24 mouse cellular contexts compared by ENCODE assay signal in the genomic region with DNA sequence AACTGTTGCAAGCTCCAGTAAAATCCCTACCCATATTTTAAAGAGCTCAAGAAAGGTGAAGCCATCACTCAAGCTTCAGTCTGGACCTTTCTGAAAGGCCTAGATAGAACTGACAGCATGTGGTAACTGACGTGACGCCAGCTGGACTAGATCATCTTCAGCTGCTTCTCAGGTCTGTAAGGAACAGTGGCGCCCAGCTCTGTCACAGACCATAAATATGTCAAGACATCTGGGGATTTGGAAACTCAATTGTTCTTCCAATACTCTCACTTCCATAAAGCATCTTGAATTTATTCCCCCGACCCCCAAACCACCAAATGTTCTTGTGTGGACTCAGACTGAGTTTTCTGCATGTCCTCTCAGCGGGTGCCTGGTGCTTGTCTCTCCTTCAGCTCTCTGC. TPM values are rescaled to one million over a fixed set of nuclear protein-coding genes. Genes with fewer than 3 reads are reported as not detected.
DNase-seq lines count a peak whose midpoint lies in the region; ATAC-seq and TF ChIP-seq lines count a peak whose summit lies in the region.
"Had no signal": no experiment of that assay in that cellular context is flagged by ENCODE, and none has a peak within 500 bp of the region (broad histone marks: within the 10 kb centered on the region; RNA-seq: fewer than 3 reads in every experiment).

No protein-coding gene starts in this region.

- ATAC-seq in lung, embryonic 14.5 days (ENCODE audit: insufficient read depth): peak; percentile 73
- peak; percentile 89 for ATAC-seq in lung, embryonic 16.5 days (ENCODE audit: low read depth)
- ATAC-seq in midbrain, postnatal 0 days (ENCODE audit: low FRiP score): no peak
- ATAC-seq: forebrain, embryonic 14.5 days; forebrain, postnatal 0 days; Patski had no signal

- no peak for TF ChIP-seq CTCF in lung, embryonic 14.5 days (IDR thresholded peaks at IDR 0.05; ENCODE audit: low read depth)
- no peak for TF ChIP-seq CTCF in midbrain, postnatal 0 days (IDR thresholded peaks at IDR 0.05)

- no peak overlapping the region for H3K27ac ChIP-seq in lung, embryonic 14.5 days (ENCODE audit: low read depth)
- 0 out of 2 replicates have a peak overlapping the region, but pooled peaks have one; percentile 33 for H3K27ac ChIP-seq in lung, embryonic 16.5 days (ENCODE audit: low read length)
- no peak overlapping the region for H3K27ac ChIP-seq in midbrain, postnatal 0 days (ENCODE audit: low read depth, low read length)
- H3K27ac ChIP-seq: gastrocnemius, adult 2 months; heart, embryonic 13.5 days; hindbrain, embryonic 12.5 days; hindbrain, embryonic 15.5 days had no signal

- DNase-seq in lung, embryonic 14.5 days: peak; percentile 79
- peak; percentile 34 for DNase-seq in lung, postnatal 14 days
- DNase-seq in layer of hippocampus, adult 9-10 months (ENCODE audit: low spot score): no peak
- DNase-seq in midbrain, postnatal 0 days (ENCODE audit: low spot score): no peak
- DNase-seq in urinary bladder, adult 18-20 months (ENCODE audit: low spot score in 2 of 2): no peak
- DNase-seq: adrenal gland, postnatal 10 days; adrenal gland, postnatal 36 days; B cell, adult 2 months; cerebellum, adult 18-20 months; cerebellum, adult 9-10 months; cerebellum, postnatal 14 days; forebrain, postnatal 0 days; gastrocnemius, adult 2 months; gastrocnemius, postnatal 14 days; heart, adult 11 months; heart, postnatal 14 days; heart, postnatal 4 days had no signal

- no peaks in the 10 kb centered on the region for H3K4me1 ChIP-seq in lung, embryonic 14.5 days (ENCODE audit: insufficient read depth)
- H3K4me1 ChIP-seq in lung, embryonic 16.5 days (replicated peaks; ENCODE audit: control insufficient read depth, insufficient read depth, low read length): no peaks in the 10 kb centered on the region
- no peaks in the 10 kb centered on the region for H3K4me1 ChIP-seq in midbrain, postnatal 0 days (ENCODE audit: insufficient read depth, low read length)
- H3K4me1 ChIP-seq: heart, embryonic 13.5 days; hindbrain, embryonic 12.5 days; hindbrain, embryonic 15.5 days had no signal

- no peaks in the 10 kb centered on the region for H3K9me3 ChIP-seq in lung, embryonic 14.5 days (ENCODE audit: low read depth, low read length)
- H3K9me3 ChIP-seq in lung, embryonic 16.5 days (ENCODE audit: control insufficient read depth, low read length): no peaks in the 10 kb centered on the region
- H3K9me3 ChIP-seq in midbrain, postnatal 0 days (ENCODE audit: low read length): no peaks in the 10 kb centered on the region
- H3K9me3 ChIP-seq: G1E; heart, embryonic 13.5 days; hindbrain, embryonic 12.5 days; hindbrain, embryonic 15.5 days had no signal

- no peak overlapping the region for H3K9ac ChIP-seq in lung, embryonic 14.5 days
- H3K9ac ChIP-seq in lung, embryonic 16.5 days (ENCODE audit: low read length): no peak overlapping the region
- H3K9ac ChIP-seq in midbrain, postnatal 0 days (replicated peaks; ENCODE audit: low read length, poor library complexity, severe bottlenecking): no peak overlapping the region
- H3K9ac ChIP-seq: forebrain, postnatal 0 days; heart, embryonic 13.5 days; hindbrain, embryonic 12.5 days; hindbrain, embryonic 15.5 days had no signal

- H3K36me3 ChIP-seq in lung, embryonic 14.5 days (ENCODE audit: insufficient read depth): no peaks in the 10 kb centered on the region
- H3K36me3 ChIP-seq in lung, embryonic 16.5 days (ENCODE audit: control insufficient read depth, insufficient read depth, low read length): no peaks in the 10 kb centered on the region
- no peaks in the 10 kb centered on the region for H3K36me3 ChIP-seq in midbrain, postnatal 0 days (ENCODE audit: insufficient read depth, low read length)
- H3K36me3 ChIP-seq: G1E; heart, embryonic 13.5 days; hindbrain, embryonic 12.5 days; hindbrain, embryonic 15.5 days had no signal

- 40% methylated on average over 5 of the region's 5 CpGs for WGBS in lung, embryonic 14.5 days
- WGBS in lung, embryonic 16.5 days: 48% methylated on average over 5 of the region's 5 CpGs
- 89% methylated on average over 5 of the region's 5 CpGs for WGBS in midbrain, postnatal 0 days

- H3K27me3 ChIP-seq in lung, embryonic 14.5 days (ENCODE audit: insufficient read depth, low read length): no peaks in the 10 kb centered on the region
- no peaks in the 10 kb centered on the region for H3K27me3 ChIP-seq in lung, embryonic 16.5 days (ENCODE audit: control insufficient read depth, insufficient read depth, low read depth, low read length)
- no peaks in the 10 kb centered on the region for H3K27me3 ChIP-seq in midbrain, postnatal 0 days (ENCODE audit: insufficient read depth, low read length)
- H3K27me3 ChIP-seq: heart, embryonic 13.5 days; hindbrain, embryonic 12.5 days; hindbrain, embryonic 15.5 days; Patski had no signal

- H3K4me3 ChIP-seq in lung, embryonic 14.5 days (ENCODE audit: low read depth, low read length): no peak overlapping the region
- no peak overlapping the region for H3K4me3 ChIP-seq in lung, embryonic 16.5 days (ENCODE audit: low read length)
- no peak overlapping the region for H3K4me3 ChIP-seq in midbrain, postnatal 0 days (ENCODE audit: low read depth, low read length)
- H3K4me3 ChIP-seq: gastrocnemius, adult 2 months; heart, embryonic 13.5 days; hindbrain, embryonic 12.5 days; hindbrain, embryonic 15.5 days had no signal

- H3K4me2 ChIP-seq in lung, embryonic 14.5 days: no peak overlapping the region
- no peak overlapping the region for H3K4me2 ChIP-seq in lung, embryonic 16.5 days (ENCODE audit: low read depth, low read length)
- H3K4me2 ChIP-seq in midbrain, postnatal 0 days (ENCODE audit: low read depth, low read length, poor library complexity, severe bottlenecking): no peak overlapping the region
- H3K4me2 ChIP-seq: heart, embryonic 13.5 days; hindbrain, embryonic 12.5 days; hindbrain, embryonic 15.5 days had no signal

RNA-seq across cellular contexts. Expression of gene Tmem218, which starts 7.6 kb away (rescaled TPM):
- polyA plus RNA-seq in lung, embryonic 14.5 days (2014; fragmentation: Nextera tagmentation; extraction: Ambion mirVana): 12.6 and 13.3 TPM in 2 replicates
- 13.4 TPM in 2 replicates for polyA plus RNA-seq in lung, embryonic 16.5 days (2015; fragmentation: Nextera tagmentation; extraction: Ambion mirVana)
- 4.9 and 5.9 TPM in 2 replicates for total RNA-seq in midbrain, postnatal 0 days (2014; rRNA removed)
- 9.9 TPM in 2 replicates for polyA plus RNA-seq in midbrain, postnatal 0 days (2015; fragmentation: Nextera tagmentation; extraction: Ambion mirVana)

RNA-seq across cellular contexts. Expression of gene Pknox2, which starts 53.2 kb away (rescaled TPM):
- polyA plus RNA-seq in lung, embryonic 14.5 days (2014; fragmentation: Nextera tagmentation; extraction: Ambion mirVana): 6.7 and 7.1 TPM in 2 replicates
- 11.7 and 12.8 TPM in 2 replicates for polyA plus RNA-seq in lung, embryonic 16.5 days (2015; fragmentation: Nextera tagmentation; extraction: Ambion mirVana)
- total RNA-seq in midbrain, postnatal 0 days (2014; rRNA removed): 25.6 and 26.6 TPM in 2 replicates
- 23.5 and 23.6 TPM in 2 replicates for polyA plus RNA-seq in midbrain, postnatal 0 days (2015; fragmentation: Nextera tagmentation; extraction: Ambion mirVana)
- polyA plus RNA-seq: G1E had no signal

RNA-seq across cellular contexts. Expression of gene Slc37a2, which starts 55.1 kb away (rescaled TPM):
- polyA plus RNA-seq in lung, embryonic 14.5 days (2014; fragmentation: Nextera tagmentation; extraction: Ambion mirVana): 1.4 and 1.8 TPM in 2 replicates
- 2.0 and 2.4 TPM in 2 replicates for polyA plus RNA-seq in lung, embryonic 16.5 days (2015; fragmentation: Nextera tagmentation; extraction: Ambion mirVana)
- total RNA-seq in midbrain, postnatal 0 days (2014; rRNA removed): 3.5 and 4.2 TPM in 2 replicates
- 1.1 and 1.2 TPM in 2 replicates for polyA plus RNA-seq in midbrain, postnatal 0 days (2015; fragmentation: Nextera tagmentation; extraction: Ambion mirVana)

Comparison
In these comparisons a context has a peak if more than half of its experiments do, and no peak if none do; other contexts are left out.
1. DNase-seq: peak in lung, embryonic 14.5 days (single experiment) and lung, postnatal 14 days (single experiment); none in layer of hippocampus, adult 9-10 months (single experiment), midbrain, postnatal 0 days (single experiment) and urinary bladder, adult 18-20 months (0 of 2).